Mouse (Mus musculus) lung, adult 2 months (tissue): ENCODE data around the gene Sept5. TPM values are rescaled to one million over a fixed set of nuclear protein-coding genes. Genes with fewer than 3 reads are reported as not detected.

Source experiments
- DNase-seq: peaks from one replicate; pipeline ENCODE4 v3.0.0; 2022
- H3K4me1 ChIP-seq: fragments of 200-500 bp; 2 replicates; pipeline ENCODE4 v1.6.1; 2011; ENCODE audit warnings: low read length; ENCODE audit not compliant: control insufficient read depth, insufficient read depth
- H3K4me3 ChIP-seq: fragments of 200-500 bp; replicated peaks from 2 replicates; pipeline ENCODE3; 2011; ENCODE audit warnings: low read depth, mild to moderate bottlenecking, control low read depth, low read length; ENCODE audit errors: extremely low read depth
- CTCF ChIP-seq: fragments of 200-500 bp; IDR thresholded peaks from 2 replicates; pipeline ENCODE4 v1.5.1; 2011; ENCODE audit warnings: mild to moderate bottlenecking, low read length, control low read depth; ENCODE audit not compliant: insufficient read depth
- POLR2A ChIP-seq: fragments of 200-500 bp; IDR thresholded peaks from 2 replicates; pipeline ENCODE4 v1.6.1; 2011; ENCODE audit warnings: low read depth, mild to moderate bottlenecking, control low read depth, low read length, borderline replicate concordance; ENCODE audit errors: extremely low read depth
- WGBS: fragments of 180-500 bp; shearing (Covaris S2); methylation state at CpG from one replicate; pipeline ENCODE4 v1.1.7; 2018; 5-methylcytosine and 5-hydroxymethylcytosine counted together
- polyA plus RNA-seq: library from polyadenylated mRNA; depleted of rRNA; stranded (reverse); fragments of >200 nt; gene quantifications from 2 replicates; pipeline ENCODE4 v1.2.3, GENCODE M21; 2012

Gene Sept5
- polyA plus RNA-seq, 1 experiment, result 22.0 TPM

DNA sequence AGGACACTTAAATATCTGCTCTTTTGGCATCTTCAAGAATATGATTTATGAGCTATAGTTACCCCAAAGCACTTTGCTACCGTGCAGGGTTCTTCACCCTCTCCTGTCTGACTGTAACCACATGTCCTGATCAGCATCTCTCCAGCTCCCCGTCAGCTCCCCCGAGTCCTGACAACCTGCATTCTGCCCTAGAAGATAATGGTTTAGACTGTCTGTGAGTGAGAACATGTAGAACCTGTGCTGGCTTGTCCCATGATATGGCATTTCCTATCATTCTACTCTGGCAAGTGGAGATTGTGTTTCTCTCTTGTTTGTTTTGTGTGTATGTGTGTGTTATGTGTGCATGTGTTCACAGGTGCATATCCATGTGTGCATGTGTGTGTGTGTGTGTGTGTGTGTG is 31.7 kb downstream of the Sept5 start:
- TF ChIP-seq POLR2A, result no peak
- TF ChIP-seq CTCF, result no peak
- 81% methylated on average over 3 of the region's 3 CpGs for WGBS
- H3K4me3 ChIP-seq, result no peak overlapping the region
- DNase-seq, result no peak
- no peaks in the 10 kb centered on the region for H3K4me1 ChIP-seq

DNA sequence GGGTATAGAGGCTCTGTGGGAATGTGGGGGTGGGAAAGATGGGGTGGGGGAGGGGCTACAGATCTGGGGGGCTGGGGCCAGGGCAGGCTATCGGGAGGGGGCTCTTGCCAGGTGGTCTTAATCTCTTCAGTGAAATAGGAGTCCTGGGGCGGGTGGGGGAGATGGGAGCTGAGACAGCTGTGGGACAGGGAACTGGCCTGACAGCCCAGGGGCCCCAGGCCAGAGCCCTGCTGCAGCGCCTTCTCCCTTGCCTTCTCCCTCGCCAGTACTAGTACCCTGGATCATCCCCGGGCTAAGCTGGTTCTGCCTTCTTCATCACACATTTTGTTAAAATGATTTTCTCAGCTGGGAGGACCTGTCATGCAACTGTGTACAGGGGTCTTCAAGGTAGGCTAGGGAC is 33.5 kb downstream of the Sept5 start:
- DNase-seq, result no peak
- H3K4me1 ChIP-seq, result no peaks in the 10 kb centered on the region
- H3K4me3 ChIP-seq, result no peak overlapping the region
- WGBS, result 60% methylated on average over 5 of the region's 5 CpGs
- TF ChIP-seq POLR2A (no peak), CTCF (no peak)

GRCm38 (mm10) chr16:18593930-18594329 is 35.8 kb downstream of the Sept5 start:
- Histone ChIP-seq H3K4me3 (no peak overlapping the region), H3K4me1 (no peaks in the 10 kb centered on the region)
- DNase-seq, result no peak
- no peak for TF ChIP-seq POLR2A
- TF ChIP-seq CTCF, result no peak
- 67% methylated on average over 2 of the region's 2 CpGs for WGBS

GRCm38 (mm10) chr16:18591047-18592018 is 38.4 kb downstream of the Sept5 start:
- Histone ChIP-seq H3K4me3 (no peak overlapping the region), H3K4me1 (no peaks in the 10 kb centered on the region)
- 11% methylated on average over 59 of the region's 59 CpGs for WGBS
- DNase-seq, result no peak
- TF ChIP-seq CTCF (no peak), POLR2A (no peak)

- peak within 1 kb of the TSS; percentile 55 for H3K4me3 ChIP-seq
- WGBS, result 6% methylated on average over 48 of the region's 48 CpGs
- TF ChIP-seq POLR2A, result 0 out of 2 replicates have a peak, but pooled peaks have one; percentile 12
- TF ChIP-seq CTCF, result no peak
- DNase-seq, result no peak
- no peaks in the 10 kb centered on the region for H3K4me1 ChIP-seq
Observed at GRCm38 (mm10) chr16:18589804-18590790, 39.7 kb downstream of the Sept5 start, which contains the start of gene Tbx1. Gene Tbx1 (minus strand): TSS chr16:18590671.

GRCm38 (mm10) chr16:18589080-18589621 is 40.6 kb downstream of the Sept5 start:
- no peaks in the 10 kb centered on the region for H3K4me1 ChIP-seq
- H3K4me3 ChIP-seq, result no peak overlapping the region
- WGBS, result 72% methylated on average over 9 of the region's 9 CpGs
- no peak for TF ChIP-seq CTCF
- no peak for TF ChIP-seq POLR2A
- DNase-seq, result no peak

GRCm38 (mm10) chr16:18588738-18589055 is 41.1 kb downstream of the Sept5 start:
- no peak for DNase-seq
- H3K4me3 ChIP-seq, result no peak overlapping the region
- no peaks in the 10 kb centered on the region for H3K4me1 ChIP-seq
- TF ChIP-seq POLR2A (no peak), CTCF (no peak)
- WGBS, result 27% methylated on average over 31 of the region's 31 CpGs

GRCm38 (mm10) chr16:18587847-18588737 is 41.7 kb downstream of the Sept5 start:
- no peak for TF ChIP-seq CTCF
- TF ChIP-seq POLR2A, result no peak
- Histone ChIP-seq H3K4me3 (peak overlapping the region; percentile 19), H3K4me1 (no peaks in the 10 kb centered on the region)
- DNase-seq, result no peak
- WGBS, result 11% methylated on average over 57 of the region's 57 CpGs
